Mouse (Mus musculus) heart, adult 9 months (tissue): Measurements from ENCODE around the gene Deup1.
A peak's percentile ranks its signal among the peaks of the same experiment; 100 is the strongest.
"Not testable (repeated sequence)": the region's sequence is repeated elsewhere in the genome, so short reads cannot be mapped to it uniquely, and the experiment has no call there.

Experiments used
- DNase-seq, 2 experiments: peaks; one replicate each; pipeline ENCODE4 v3.0.0; 2022; ENCODE audit warnings: low spot score in 2 of 2

The Deup1 gene

DNA sequence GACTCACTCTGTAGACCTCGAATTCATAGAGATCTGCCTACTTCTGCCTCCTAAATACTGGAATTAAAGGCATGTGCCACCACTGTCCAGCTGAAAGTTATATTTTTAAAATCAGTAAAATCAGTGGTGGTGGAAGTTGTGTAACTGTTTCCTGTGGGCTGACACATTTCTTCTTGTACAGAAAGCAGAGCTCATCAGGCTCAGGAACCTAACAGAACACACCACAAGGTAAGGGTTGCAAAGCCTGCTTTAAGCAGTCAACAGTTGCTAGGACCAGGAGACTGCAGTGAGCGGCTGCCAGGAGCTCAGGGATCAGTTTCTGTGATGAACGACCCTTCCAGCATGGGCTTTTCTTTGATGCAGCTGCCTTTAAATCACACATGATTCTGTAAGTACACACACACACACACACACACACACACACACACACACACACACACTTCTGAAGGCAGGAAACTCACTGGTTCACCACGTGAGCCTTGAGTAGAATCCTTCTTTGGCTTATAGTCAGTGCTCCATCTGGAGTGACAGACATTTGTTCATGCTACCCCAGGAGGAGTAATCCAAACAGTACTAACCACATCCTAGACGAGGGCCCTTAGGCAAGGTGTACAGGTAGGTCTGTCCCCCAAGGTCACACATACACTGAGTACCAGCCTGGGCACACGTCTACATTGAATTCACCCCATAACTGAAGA, 40.4 kb downstream of the Deup1 start:
- no peak for DNase-seq

DNA sequence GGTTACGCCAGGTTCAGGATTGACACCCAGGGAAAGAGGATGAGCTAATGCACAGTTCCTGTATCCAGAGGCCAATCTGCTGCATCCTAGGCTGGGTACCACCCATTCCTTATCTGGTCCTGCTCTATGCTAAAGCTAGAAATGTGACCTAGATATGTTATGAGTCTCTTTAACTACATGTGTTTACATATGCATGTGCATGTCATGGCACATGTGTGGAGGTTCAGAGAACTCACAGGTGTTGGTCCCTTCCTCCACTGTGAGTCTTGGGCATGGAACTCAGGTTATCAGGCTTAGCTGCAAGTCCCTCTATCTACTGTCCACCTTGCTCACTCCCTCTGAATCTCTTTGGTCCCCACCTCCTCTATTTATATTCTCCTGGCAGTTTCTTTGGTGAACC, 41.8 kb downstream of the Deup1 start:
- no peak for DNase-seq

DNA sequence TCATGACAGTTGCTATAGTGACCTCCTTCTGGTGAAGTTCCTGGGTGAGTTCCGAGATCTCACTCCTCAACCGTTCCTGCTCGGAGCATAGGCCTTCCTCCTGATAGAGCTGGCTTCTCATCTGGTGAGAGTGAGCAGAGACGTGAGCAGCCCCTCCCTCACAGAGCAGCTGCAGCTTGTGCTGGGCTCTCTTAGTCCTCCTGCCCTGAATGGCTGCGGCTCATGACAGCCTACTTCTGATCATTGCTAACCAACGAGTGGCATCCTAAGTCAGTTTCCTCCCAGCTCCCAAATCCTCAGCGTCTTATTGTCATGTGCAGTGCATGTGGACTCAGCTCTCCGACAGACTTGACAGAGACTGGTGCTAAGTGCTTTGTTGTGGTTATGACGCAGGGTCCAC, 43.5 kb downstream of the Deup1 start:
- DNase-seq: no peak

DNA sequence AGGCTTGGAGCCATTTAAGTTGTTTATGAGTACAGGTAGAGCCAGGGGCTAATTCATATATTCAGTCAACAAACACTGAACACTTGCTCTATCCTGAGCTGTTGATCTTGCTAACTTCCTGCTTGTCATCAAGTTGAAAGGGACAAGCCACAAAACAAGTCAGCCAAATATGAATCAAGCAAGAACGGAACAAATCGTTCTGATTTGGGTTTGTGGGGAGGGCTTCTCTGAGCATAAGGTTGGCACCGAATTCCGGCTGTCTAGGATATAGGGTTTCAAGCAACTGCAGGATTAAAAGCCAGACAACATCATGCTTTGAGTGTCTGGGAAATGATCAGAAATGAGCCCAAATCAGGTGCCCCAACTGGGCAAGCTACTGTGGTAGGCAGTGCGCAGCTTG, 45.7 kb downstream of the Deup1 start:
- DNase-seq: no peak

DNA sequence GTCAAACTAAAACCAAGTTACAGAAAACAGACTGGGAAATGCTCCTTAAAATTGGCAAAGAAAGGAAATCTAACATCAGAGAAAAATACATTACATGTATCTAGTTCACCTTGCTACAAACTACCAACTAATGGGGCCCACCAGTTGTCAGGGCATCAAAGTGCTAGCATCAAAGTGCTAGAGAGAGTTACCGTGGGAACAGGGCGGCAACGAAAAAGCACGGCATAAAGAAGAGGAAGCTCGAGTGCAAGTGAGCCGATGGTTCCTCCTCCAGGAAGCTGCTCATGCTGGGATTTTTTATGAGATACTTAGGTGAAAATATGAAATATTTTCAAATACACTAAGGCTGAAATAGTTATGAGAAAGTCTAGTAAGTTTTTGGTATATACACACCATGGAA, 47.6 kb downstream of the Deup1 start:
- no peak for DNase-seq

- DNase-seq: no peak
Observed at GRCm38 (mm10) chr9:15578946-15579345, 48.8 kb downstream of the Deup1 start.

GRCm38 (mm10) chr9:15578427-15578826, 49.3 kb downstream of the Deup1 start:
- DNase-seq: no peak

- no peak for DNase-seq
Observed at GRCm38 (mm10) chr9:15574750-15575454, 52.8 kb downstream of the Deup1 start.

DNA sequence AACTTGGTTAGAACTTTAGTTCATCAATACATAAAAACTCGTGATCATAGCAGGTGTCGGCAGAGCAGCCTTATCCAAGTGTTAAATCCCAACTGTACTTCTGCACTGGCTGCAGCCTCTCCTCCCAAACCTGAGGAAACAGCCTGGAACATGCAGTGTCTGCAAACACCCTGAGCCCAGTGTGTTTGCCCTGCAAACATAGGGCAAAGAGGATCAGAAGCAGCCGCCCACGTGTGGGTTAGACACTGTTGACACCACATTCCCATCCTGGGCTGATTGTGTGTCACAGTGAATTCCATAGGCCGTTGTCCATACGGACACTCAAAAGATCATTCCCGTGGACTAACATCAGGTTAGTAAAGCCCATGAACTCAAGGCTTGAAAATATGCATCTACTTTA, 65.4 kb downstream of the Deup1 start:
- DNase-seq: no peak

GRCm38 (mm10) chr9:15560451-15560850, 67.3 kb downstream of the Deup1 start:
- no peak for DNase-seq

GRCm38 (mm10) chr9:15553322-15553721, 74.4 kb downstream of the Deup1 start:
- DNase-seq: no peak

- DNase-seq: no peak
Observed at GRCm38 (mm10) chr9:15551933-15552851, 75.5 kb downstream of the Deup1 start.

DNA sequence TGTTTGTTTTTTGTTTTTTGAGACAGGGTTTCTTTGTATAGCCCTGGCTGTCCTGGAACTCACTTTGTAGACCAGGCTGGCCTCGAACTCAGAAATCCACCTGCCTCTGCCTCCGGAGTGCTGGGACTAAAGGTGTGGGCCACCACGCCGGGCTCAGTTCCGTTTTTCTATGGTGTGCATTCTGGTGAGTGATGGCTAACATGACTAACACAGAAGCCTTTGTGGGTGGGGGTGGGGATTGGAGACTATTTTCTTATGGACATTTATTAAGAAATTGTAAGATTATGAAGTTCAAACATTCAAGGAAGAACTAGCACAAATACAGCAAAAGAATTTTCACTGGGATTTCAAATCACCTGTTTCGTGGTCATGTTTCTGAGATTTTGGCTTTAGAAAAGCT, 76.7 kb downstream of the Deup1 start:
- not testable (repeated sequence) for DNase-seq

- DNase-seq: no peak
Observed at GRCm38 (mm10) chr9:15550461-15550961, 77.2 kb downstream of the Deup1 start.

DNA sequence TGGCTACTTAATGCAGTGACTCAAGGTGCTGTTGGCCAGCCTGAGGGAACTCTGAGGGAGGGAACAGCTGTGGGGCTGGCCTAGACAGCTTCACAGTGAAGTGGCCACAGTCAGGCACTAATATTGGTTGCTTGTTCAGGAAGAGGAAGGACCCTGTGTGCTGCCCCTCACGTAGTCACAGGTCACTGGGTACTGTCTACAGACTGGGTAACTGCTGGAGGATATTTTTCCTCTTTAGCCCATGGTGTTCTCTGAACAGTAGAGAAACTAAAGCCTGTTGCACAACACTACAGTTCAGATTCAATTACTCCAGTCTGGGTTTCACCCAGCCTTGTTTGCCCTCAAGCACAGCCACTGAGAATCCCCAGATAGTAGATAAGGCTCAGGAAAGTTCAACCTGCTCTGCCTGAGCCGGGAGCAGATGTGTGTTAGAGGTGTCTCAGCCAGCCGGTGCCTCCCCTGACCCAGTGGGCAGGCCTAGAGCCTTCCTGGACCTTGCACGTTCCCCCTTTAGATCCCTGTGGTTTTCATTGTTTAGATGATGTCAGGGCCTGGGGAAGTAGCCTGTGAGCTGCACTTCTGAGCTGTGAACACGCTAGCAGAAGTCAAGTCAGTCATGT, 85.9 kb downstream of the Deup1 start:
- no peak for DNase-seq

- no peak for DNase-seq
Observed at GRCm38 (mm10) chr9:15538979-15539533, 88.7 kb downstream of the Deup1 start.

DNA sequence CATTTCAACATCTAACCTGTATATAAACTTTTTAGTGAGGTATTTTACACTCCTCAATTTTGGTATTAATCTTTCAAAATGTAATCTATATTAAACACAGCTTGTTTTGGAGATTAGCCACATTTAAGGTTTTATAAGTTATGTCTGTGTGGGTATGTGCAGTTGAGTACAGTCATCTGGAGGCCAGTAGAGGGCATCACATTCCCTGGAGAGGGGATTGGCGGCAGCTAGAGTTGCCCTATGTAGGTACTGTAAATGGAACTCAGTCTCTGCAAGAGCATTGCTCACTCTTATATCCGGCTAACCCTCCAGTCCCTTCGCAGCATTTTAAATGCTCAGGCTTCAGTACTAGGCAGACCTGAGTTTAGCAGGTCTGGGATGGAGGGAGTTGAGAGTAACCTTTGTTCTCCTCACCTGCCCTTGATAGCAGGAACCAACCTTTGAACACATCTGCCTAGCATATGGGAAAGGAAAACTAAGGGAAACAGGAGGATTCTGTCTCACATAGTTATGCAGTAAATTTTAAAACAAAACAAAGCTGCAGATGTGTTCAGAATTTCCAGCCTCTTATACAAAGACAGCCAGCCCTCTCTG, 90.2 kb downstream of the Deup1 start:
- DNase-seq: no peak

- DNase-seq: no peak
Observed at GRCm38 (mm10) chr9:15536861-15537426, 90.8 kb downstream of the Deup1 start.

GRCm38 (mm10) chr9:15535418-15535817, 92.3 kb downstream of the Deup1 start:
- DNase-seq: peak; percentile 32 to 34

- no peak for DNase-seq
Observed at GRCm38 (mm10) chr9:15534110-15534509, 93.6 kb downstream of the Deup1 start.
